Mouse (Mus musculus): ENCODE results near the gene Il1rap. TPM values are rescaled to one million over a fixed set of nuclear protein-coding genes. Genes with fewer than 3 reads are reported as not detected.
A peak's percentile ranks its signal among the peaks of the same experiment; 100 is the strongest.

The Il1rap gene
- polyA plus RNA-seq, 1 experiment from 2014 or later: 14.4 TPM

DNA sequence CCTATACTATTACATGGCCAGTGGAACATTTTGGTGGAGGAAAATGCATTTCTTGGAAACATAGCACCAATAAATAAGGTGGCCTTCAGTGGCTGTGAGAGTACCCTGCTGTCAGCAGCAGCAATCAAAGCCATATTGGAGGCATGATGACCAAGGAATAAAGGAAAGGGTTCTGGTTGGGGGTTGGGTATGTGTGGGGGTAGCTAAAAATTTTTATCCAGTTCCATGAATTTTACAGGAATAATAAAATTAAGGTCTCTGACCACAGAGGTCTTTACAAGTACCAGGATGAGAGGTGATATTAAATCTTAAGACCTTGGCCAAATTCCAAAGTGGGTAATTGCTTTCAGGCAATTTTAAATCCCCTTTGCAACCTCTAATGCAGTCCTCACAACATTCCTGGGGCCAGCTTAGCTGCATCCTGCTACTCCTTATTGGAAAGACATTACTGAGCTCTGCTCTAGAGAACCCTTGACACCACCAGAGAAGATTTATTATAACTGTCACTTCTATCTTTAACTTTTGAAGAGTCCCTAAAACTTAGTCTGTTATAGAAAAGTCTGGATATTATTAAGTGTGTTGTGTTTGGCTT lies 12.0 kb upstream of the Il1rap start:
- Histone ChIP-seq H3K27me3 (ENCODE audit: insufficient read depth, low read length) (no peaks in the 10 kb centered on the region), H3K4me2 (replicated peaks; ENCODE audit: low read depth, low read length) (no peak overlapping the region), H3K9me3 (ENCODE audit: low read length) (no peaks in the 10 kb centered on the region), H3K27ac (ENCODE audit: low read length) (no peak overlapping the region), H3K4me1 (ENCODE audit: insufficient read depth, low read length) (no peaks in the 10 kb centered on the region), H3K36me3 (ENCODE audit: insufficient read depth, low read length) (no peaks in the 10 kb centered on the region), H3K9ac (replicated peaks; ENCODE audit: low read length) (no peak overlapping the region), H3K4me3 (ENCODE audit: low read length) (no peak overlapping the region)
- ATAC-seq (ENCODE audit: low FRiP score, low TSS enrichment): no peak

DNA sequence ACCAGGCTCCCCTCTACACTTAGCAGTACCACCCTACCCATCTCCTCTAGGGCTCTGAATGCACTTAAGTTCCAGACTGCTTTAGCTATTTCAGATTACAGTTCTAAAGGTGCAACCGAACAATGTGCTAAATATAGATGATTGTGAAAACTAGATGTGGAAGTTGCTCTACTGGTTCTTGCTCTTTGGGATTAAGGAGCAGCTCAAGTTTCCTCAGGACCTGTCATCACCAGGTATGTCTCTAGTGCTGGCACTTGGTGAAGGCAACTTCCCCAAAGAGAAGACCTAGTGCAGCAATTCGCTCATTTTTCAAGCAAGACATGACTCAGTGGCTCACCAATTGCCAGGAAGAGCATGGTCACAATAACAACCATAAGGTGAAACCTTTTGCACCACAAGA lies 9.7 kb upstream of the Il1rap start:
- Histone ChIP-seq H3K4me1 (ENCODE audit: insufficient read depth, low read length) (no peaks in the 10 kb centered on the region), H3K27ac (ENCODE audit: low read length) (no peak overlapping the region), H3K4me2 (replicated peaks; ENCODE audit: low read depth, low read length) (no peak overlapping the region), H3K9me3 (ENCODE audit: low read length) (no peaks in the 10 kb centered on the region), H3K36me3 (ENCODE audit: insufficient read depth, low read length) (no peaks in the 10 kb centered on the region), H3K4me3 (ENCODE audit: low read length) (no peak overlapping the region), H3K27me3 (ENCODE audit: insufficient read depth, low read length) (no peaks in the 10 kb centered on the region), H3K9ac (replicated peaks; ENCODE audit: low read length) (no peak overlapping the region)
- no peak for ATAC-seq (ENCODE audit: low FRiP score, low TSS enrichment)
- 89% methylated on average over 2 of the region's 2 CpGs for WGBS

DNA sequence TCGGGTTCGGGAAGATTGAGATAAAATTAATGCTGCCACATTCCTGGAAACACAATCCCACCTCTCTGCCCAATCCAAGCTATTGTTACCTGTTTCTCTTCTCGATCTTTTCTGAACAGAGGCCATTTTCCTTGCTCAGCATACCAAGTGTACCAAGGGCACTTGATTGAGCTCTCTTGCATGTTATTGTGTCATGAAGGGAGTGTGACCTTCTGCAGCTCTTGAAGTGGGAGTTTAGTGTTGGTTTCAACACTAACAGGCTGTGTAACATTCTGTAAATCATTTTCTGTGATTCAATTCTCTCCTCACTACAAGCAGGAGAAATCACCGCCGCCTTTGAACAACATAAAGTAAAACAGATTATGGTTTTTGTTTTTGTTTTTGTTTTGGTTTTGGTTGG lies 7.3 kb upstream of the Il1rap start:
- H3K27me3 ChIP-seq (ENCODE audit: insufficient read depth, low read length): no peaks in the 10 kb centered on the region
- no peaks in the 10 kb centered on the region for H3K9me3 ChIP-seq (ENCODE audit: low read length)
- no peaks in the 10 kb centered on the region for H3K36me3 ChIP-seq (ENCODE audit: insufficient read depth, low read length)
- no peak overlapping the region for H3K9ac ChIP-seq (replicated peaks; ENCODE audit: low read length)
- H3K4me2 ChIP-seq (replicated peaks; ENCODE audit: low read depth, low read length): no peak overlapping the region
- no peak overlapping the region for H3K27ac ChIP-seq (ENCODE audit: low read length)
- H3K4me3 ChIP-seq (ENCODE audit: low read length): no peak overlapping the region
- 49% methylated on average over 5 of the region's 5 CpGs for WGBS
- no peak for ATAC-seq (ENCODE audit: low FRiP score, low TSS enrichment)
- H3K4me1 ChIP-seq (ENCODE audit: insufficient read depth, low read length): no peaks in the 10 kb centered on the region

DNA sequence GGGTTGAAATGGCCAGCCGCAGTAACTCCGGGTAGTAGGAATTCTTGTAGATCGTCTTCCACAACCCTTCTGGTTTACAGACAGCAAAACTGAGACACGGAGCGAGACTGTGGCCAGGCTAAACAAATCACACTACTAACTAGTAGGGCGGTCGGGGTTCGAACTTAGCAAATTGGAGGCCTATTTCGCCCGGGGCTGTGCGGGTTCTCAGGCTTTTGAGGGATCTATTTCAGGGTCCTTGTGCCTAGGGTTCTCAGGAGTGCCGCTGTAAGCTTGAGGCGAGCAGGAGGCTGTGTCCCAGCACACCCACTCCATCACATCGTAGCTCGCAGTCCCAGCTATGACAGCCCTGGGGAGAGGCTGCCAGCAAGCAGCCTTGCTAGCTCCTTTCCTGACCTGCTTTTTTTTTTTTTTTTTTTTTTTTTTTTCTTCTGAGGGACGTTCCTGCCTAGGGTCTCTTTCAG lies 441 bp downstream of the Il1rap start:
- H3K36me3 ChIP-seq (ENCODE audit: insufficient read depth, low read length): no peaks in the 10 kb centered on the region
- under 1% methylated on average over 16 of the region's 16 CpGs for WGBS
- no peaks in the 10 kb centered on the region for H3K9me3 ChIP-seq (ENCODE audit: low read length)
- H3K27me3 ChIP-seq (ENCODE audit: insufficient read depth, low read length): peaks cover 8% of the 10 kb centered on the region; the same call in 1 of the 2 replicates
- peak overlapping the region; percentile 83 for H3K4me2 ChIP-seq (replicated peaks; ENCODE audit: low read depth, low read length)
- H3K27ac ChIP-seq (ENCODE audit: low read length): peak overlapping the region; percentile 44; the same call in 1 of the 2 replicates
- H3K4me1 ChIP-seq (ENCODE audit: insufficient read depth, low read length): 0 out of 2 replicates have a peak, but pooled peaks cover 6% of the 10 kb centered on the region
- peak overlapping the region; percentile 77 for H3K9ac ChIP-seq (replicated peaks; ENCODE audit: low read length)
- ATAC-seq (ENCODE audit: low FRiP score, low TSS enrichment): peak; percentile 80
- peak overlapping the region; percentile 75 for H3K4me3 ChIP-seq (ENCODE audit: low read length)

- Histone ChIP-seq H3K36me3 (ENCODE audit: insufficient read depth, low read length) (no peaks in the 10 kb centered on the region), H3K4me1 (ENCODE audit: insufficient read depth, low read length) (0 out of 2 replicates have a peak, but pooled peaks cover 6% of the 10 kb centered on the region), H3K27me3 (ENCODE audit: insufficient read depth, low read length) (peaks cover 1% of the 10 kb centered on the region; the same call in 1 of the 2 replicates), H3K27ac (ENCODE audit: low read length) (no peak overlapping the region), H3K9ac (replicated peaks; ENCODE audit: low read length) (no peak overlapping the region), H3K4me2 (replicated peaks; ENCODE audit: low read depth, low read length) (no peak overlapping the region), H3K4me3 (ENCODE audit: low read length) (no peak overlapping the region), H3K9me3 (ENCODE audit: low read length) (no peaks in the 10 kb centered on the region)
- ATAC-seq (ENCODE audit: low FRiP score, low TSS enrichment): no peak
- WGBS: 94% methylated on average over 5 of the region's 5 CpGs
Observed at GRCm38 (mm10) chr16:26585806-26586205, 4.3 kb downstream of the Il1rap start.

DNA sequence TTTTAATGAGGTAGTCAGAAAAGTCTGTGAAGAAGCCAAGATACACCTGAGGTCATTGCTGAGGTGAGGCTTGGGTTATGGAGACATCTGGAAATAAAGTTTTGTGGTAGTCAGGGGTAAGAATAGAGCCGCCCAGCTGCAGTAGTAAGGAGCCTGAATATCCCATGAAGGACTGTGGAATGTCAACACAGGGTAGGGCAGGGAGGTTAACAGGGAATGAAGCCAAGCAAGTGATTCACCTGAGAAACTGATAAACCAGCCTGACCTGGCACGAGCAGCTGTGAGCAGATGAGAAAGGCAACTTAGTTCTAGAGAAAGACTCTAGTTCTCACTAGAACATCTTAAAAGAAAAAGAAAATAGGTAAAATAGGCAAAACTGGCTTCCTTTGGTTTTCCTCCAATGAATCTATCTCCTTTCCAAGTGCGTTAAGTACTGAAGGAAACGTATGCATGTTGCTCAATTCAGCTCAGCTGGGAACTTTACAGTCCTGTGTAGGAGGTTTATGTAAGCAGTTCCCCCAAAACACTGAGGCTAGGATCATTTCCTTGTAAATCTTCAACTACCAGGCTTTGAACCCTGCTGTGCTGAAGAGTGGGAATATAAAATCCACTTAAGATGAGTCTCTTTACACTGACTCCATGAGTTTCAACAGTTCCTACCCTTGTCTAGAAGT lies 9.5 kb downstream of the Il1rap start:
- no peaks in the 10 kb centered on the region for H3K9me3 ChIP-seq (ENCODE audit: low read length)
- no peak overlapping the region for H3K27ac ChIP-seq (ENCODE audit: low read length)
- 52% methylated on average over 4 of the region's 4 CpGs for WGBS
- H3K4me1 ChIP-seq (ENCODE audit: insufficient read depth, low read length): peaks cover under 1% of the 10 kb centered on the region; the same call in 1 of the 2 replicates
- H3K36me3 ChIP-seq (ENCODE audit: insufficient read depth, low read length): no peaks in the 10 kb centered on the region
- H3K4me2 ChIP-seq (replicated peaks; ENCODE audit: low read depth, low read length): no peak overlapping the region
- H3K9ac ChIP-seq (replicated peaks; ENCODE audit: low read length): no peak overlapping the region
- no peak for ATAC-seq (ENCODE audit: low FRiP score, low TSS enrichment)
- no peaks in the 10 kb centered on the region; the same call in 1 of the 2 replicates for H3K27me3 ChIP-seq (ENCODE audit: insufficient read depth, low read length)
- no peak overlapping the region for H3K4me3 ChIP-seq (ENCODE audit: low read length)

GRCm38 (mm10) chr16:26596440-26596839 lies 14.9 kb downstream of the Il1rap start:
- H3K9ac ChIP-seq (replicated peaks; ENCODE audit: low read length): no peak overlapping the region
- no peaks in the 10 kb centered on the region; the same call in 1 of the 2 replicates for H3K27me3 ChIP-seq (ENCODE audit: insufficient read depth, low read length)
- H3K36me3 ChIP-seq (ENCODE audit: insufficient read depth, low read length): no peaks in the 10 kb centered on the region
- no peaks in the 10 kb centered on the region for H3K9me3 ChIP-seq (ENCODE audit: low read length)
- 0 out of 2 replicates have a peak, but pooled peaks have one; percentile 31 for ATAC-seq (ENCODE audit: low FRiP score, low TSS enrichment)
- H3K27ac ChIP-seq (ENCODE audit: low read length): no peak overlapping the region
- WGBS: 45% methylated on average over 7 of the region's 7 CpGs
- peaks cover 5% of the 10 kb centered on the region; the same call in 1 of the 2 replicates for H3K4me1 ChIP-seq (ENCODE audit: insufficient read depth, low read length)
- H3K4me2 ChIP-seq (replicated peaks; ENCODE audit: low read depth, low read length): no peak overlapping the region
- H3K4me3 ChIP-seq (ENCODE audit: low read length): no peak overlapping the region

DNA sequence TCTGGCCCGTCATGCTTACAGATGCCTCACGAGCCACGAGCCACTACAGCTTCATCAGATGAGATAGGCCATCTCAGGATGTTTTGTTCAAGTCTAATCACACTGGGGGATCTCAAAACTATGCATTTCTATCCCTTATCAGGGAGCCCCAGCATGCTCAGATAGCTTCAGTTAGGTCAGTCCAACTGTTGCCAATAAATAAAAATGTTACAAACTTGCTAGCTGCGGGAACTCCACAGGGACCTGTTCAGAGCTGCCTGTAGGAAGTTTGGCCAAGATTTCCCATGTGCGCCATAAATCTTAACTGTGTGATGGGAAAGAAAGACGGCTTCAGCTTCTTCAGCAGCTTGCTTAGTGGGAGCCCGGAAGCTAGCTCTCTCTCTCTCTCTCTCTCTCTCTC lies 15.8 kb downstream of the Il1rap start:
- H3K9me3 ChIP-seq (ENCODE audit: low read length): no peaks in the 10 kb centered on the region
- no peak overlapping the region for H3K9ac ChIP-seq (replicated peaks; ENCODE audit: low read length)
- H3K27me3 ChIP-seq (ENCODE audit: insufficient read depth, low read length): no peaks in the 10 kb centered on the region; the same call in 1 of the 2 replicates
- H3K4me3 ChIP-seq (ENCODE audit: low read length): no peak overlapping the region
- peaks cover 5% of the 10 kb centered on the region; the same call in 1 of the 2 replicates for H3K4me1 ChIP-seq (ENCODE audit: insufficient read depth, low read length)
- no peak overlapping the region for H3K4me2 ChIP-seq (replicated peaks; ENCODE audit: low read depth, low read length)
- no peaks in the 10 kb centered on the region for H3K36me3 ChIP-seq (ENCODE audit: insufficient read depth, low read length)
- no peak overlapping the region for H3K27ac ChIP-seq (ENCODE audit: low read length)
- ATAC-seq (ENCODE audit: low FRiP score, low TSS enrichment): peak; percentile 88
- WGBS: 35% methylated on average over 7 of the region's 7 CpGs

DNA sequence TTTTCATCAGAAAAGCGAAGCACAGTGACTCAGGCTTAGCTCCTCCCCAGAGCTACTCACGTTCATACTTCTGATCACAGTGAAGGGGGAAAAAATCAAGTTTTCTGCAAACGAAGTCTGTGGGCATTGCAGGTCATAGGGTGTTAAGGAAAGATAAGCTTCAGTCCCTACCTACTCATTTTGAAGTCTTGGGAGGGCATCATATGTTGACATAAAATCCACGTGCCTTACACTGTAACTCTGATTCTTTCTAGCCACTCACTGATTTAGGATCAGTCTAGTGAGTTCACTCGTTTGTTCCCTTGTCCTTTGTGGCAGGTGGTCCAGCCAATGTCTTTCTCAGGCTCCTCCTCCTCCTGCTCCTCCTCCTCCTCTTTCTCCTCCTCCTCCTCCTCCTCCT lies 17.1 kb downstream of the Il1rap start:
- Histone ChIP-seq H3K36me3 (ENCODE audit: insufficient read depth, low read length) (no peaks in the 10 kb centered on the region), H3K4me1 (ENCODE audit: insufficient read depth, low read length) (peaks cover 5% of the 10 kb centered on the region; the same call in 1 of the 2 replicates), H3K9me3 (ENCODE audit: low read length) (no peaks in the 10 kb centered on the region), H3K27me3 (ENCODE audit: insufficient read depth, low read length) (no peaks in the 10 kb centered on the region), H3K27ac (ENCODE audit: low read length) (no peak overlapping the region), H3K9ac (replicated peaks; ENCODE audit: low read length) (no peak overlapping the region), H3K4me3 (ENCODE audit: low read length) (no peak overlapping the region), H3K4me2 (replicated peaks; ENCODE audit: low read depth, low read length) (no peak overlapping the region)
- ATAC-seq (ENCODE audit: low FRiP score, low TSS enrichment): no peak
- 68% methylated on average over 5 of the region's 5 CpGs for WGBS

DNA sequence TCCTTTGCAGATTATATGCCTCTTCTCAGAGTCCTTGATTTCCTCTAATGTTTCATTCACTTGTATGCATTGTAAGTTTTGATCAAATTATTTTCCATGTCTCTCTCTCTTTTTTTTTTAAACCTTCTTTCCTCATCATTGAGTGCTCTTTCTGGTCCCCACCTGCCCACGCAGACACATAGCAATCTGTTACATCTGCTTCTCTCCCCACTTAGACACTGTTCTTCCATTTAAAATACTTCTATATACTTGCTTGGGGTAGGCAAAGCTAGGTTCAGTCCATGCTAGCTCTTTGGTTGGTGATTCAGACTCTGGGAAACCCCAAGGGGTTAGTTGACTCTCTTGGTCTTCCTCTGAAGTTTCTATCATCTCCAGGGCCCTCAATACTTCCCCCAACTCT lies 20.0 kb downstream of the Il1rap start:
- WGBS: 90% methylated on average over 1 of the region's 1 CpGs
- Histone ChIP-seq H3K9me3 (ENCODE audit: low read length) (no peaks in the 10 kb centered on the region), H3K4me3 (ENCODE audit: low read length) (no peak overlapping the region), H3K36me3 (ENCODE audit: insufficient read depth, low read length) (no peaks in the 10 kb centered on the region), H3K4me1 (ENCODE audit: insufficient read depth, low read length) (0 out of 2 replicates have a peak, but pooled peaks cover under 1% of the 10 kb centered on the region), H3K27ac (ENCODE audit: low read length) (no peak overlapping the region), H3K4me2 (replicated peaks; ENCODE audit: low read depth, low read length) (no peak overlapping the region), H3K27me3 (ENCODE audit: insufficient read depth, low read length) (no peaks in the 10 kb centered on the region), H3K9ac (replicated peaks; ENCODE audit: low read length) (no peak overlapping the region)
- no peak for ATAC-seq (ENCODE audit: low FRiP score, low TSS enrichment)
